Mouse (Mus musculus): ENCODE results near the gene BC030867.

The BC030867 gene

GRCm38 (mm10) chr11:102248630-102249230, at the start of gene BC030867:
BC030867 (plus strand) TSS chr11:102248882.
- DNase-seq (ENCODE audit: low spot score): peak; percentile 97

- peak; percentile 47 for DNase-seq (ENCODE audit: low spot score)
Observed at GRCm38 (mm10) chr11:102199856-102200255, 48.8 kb upstream of the BC030867 start.

GRCm38 (mm10) chr11:102201408-102201821, 47.3 kb upstream of the BC030867 start:
- peak; percentile 40 for DNase-seq (ENCODE audit: low spot score)

- DNase-seq (ENCODE audit: low spot score): no peak
Observed at GRCm38 (mm10) chr11:102206481-102206880, 42.2 kb upstream of the BC030867 start.

GRCm38 (mm10) chr11:102207825-102208777, 40.6 kb upstream of the BC030867 start:
- DNase-seq (ENCODE audit: low spot score): no peak

- DNase-seq (ENCODE audit: low spot score): no peak
Observed at GRCm38 (mm10) chr11:102208846-102209245, 39.8 kb upstream of the BC030867 start.

- DNase-seq (ENCODE audit: low spot score): no peak
Observed at GRCm38 (mm10) chr11:102209742-102210141, 38.9 kb upstream of the BC030867 start.

GRCm38 (mm10) chr11:102210185-102210584, 38.5 kb upstream of the BC030867 start:
- DNase-seq (ENCODE audit: low spot score): no peak

- no peak for DNase-seq (ENCODE audit: low spot score)
Observed at GRCm38 (mm10) chr11:102211011-102211410, 37.7 kb upstream of the BC030867 start.

GRCm38 (mm10) chr11:102211936-102212341, 36.7 kb upstream of the BC030867 start:
- no peak for DNase-seq (ENCODE audit: low spot score)

GRCm38 (mm10) chr11:102214430-102215156, 34.1 kb upstream of the BC030867 start:
- DNase-seq (ENCODE audit: low spot score): no peak

GRCm38 (mm10) chr11:102215511-102215910, 33.2 kb upstream of the BC030867 start:
- no peak for DNase-seq (ENCODE audit: low spot score)

- DNase-seq (ENCODE audit: low spot score): peak; percentile 76
Observed at GRCm38 (mm10) chr11:102216056-102216885, 32.4 kb upstream of the BC030867 start.

GRCm38 (mm10) chr11:102216886-102217240, 31.8 kb upstream of the BC030867 start:
- no peak for DNase-seq (ENCODE audit: low spot score)

GRCm38 (mm10) chr11:102217396-102217795, 31.3 kb upstream of the BC030867 start:
- no peak for DNase-seq (ENCODE audit: low spot score)

- no peak for DNase-seq (ENCODE audit: low spot score)
Observed at GRCm38 (mm10) chr11:102217876-102218430, 30.7 kb upstream of the BC030867 start.

GRCm38 (mm10) chr11:102218783-102219182, 29.9 kb upstream of the BC030867 start:
- peak; percentile 96 for DNase-seq (ENCODE audit: low spot score)

- peak; percentile 55 for DNase-seq (ENCODE audit: low spot score)
Observed at GRCm38 (mm10) chr11:102219247-102219993, 29.3 kb upstream of the BC030867 start.

GRCm38 (mm10) chr11:102219994-102220346, 28.7 kb upstream of the BC030867 start:
- peak; percentile 82 for DNase-seq (ENCODE audit: low spot score)

- DNase-seq (ENCODE audit: low spot score): peak; percentile 57
Observed at GRCm38 (mm10) chr11:102220451-102220850, 28.2 kb upstream of the BC030867 start.
